Mouse (Mus musculus): ENCODE data around the gene Gm11937.

DNA sequence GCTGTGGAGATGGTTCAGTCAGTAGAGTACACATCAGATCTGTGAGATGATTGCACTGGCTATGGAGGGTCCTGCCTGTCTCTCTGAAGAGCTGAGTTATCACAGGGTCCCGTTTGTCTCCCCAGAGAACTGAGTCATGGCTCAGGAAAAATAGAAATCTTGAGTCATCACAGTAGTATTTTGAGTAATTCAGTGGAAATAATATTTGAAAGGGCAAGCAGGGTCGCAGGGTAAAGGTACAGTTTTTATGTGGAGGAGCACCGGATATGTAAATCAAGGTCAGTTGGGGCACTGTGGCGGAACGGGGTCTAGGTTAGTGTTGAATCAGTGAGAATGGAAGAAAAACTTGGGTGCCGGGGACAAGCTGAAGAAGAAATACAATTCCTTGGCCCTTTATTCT is 47.4 kb downstream of the Gm11937 start:
- TF ChIP-seq POLR2A (IDR thresholded peaks at IDR 0.05; ENCODE audit: low read depth, low read length) (no peak), CTCF (IDR thresholded peaks at IDR 0.05; ENCODE audit: extremely low read depth, insufficient read length, insufficient replicate concordance, low read depth, low read length) (no peak)

Data from small intestine, adult 2 months (tissue).